Mouse (Mus musculus): Measurements from ENCODE around the gene Olfr153. TPM values are rescaled to one million over a fixed set of nuclear protein-coding genes. Genes with fewer than 3 reads are reported as not detected.
"Not testable (repeated sequence)": the region's sequence is repeated elsewhere in the genome, so short reads cannot be mapped to it uniquely, and the experiment has no call there.

Olfr153 gene
- polyA plus RNA-seq (2014; fragmentation: Nextera tagmentation; extraction: Ambion mirVana): not detected in 2 replicates

DNA sequence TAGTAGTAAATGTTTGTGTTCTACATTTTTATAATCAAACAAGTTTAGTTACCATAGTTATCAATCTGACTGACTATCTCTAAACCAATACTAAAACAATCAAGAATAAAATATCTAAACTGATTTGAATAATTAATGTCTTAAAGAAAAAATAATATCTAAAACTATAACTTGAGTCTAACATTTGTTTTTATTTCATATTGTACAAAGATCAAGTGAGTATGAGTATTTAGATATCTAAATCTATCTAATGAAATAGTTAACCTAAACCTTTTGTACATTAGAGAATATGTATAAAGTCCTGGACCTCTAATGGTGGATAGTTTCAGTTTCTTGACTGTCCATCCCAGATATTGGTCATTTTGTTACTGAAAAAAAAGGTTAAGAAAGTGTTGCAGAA, at the start of gene Olfr153:
Gene Olfr153 (plus strand): TSS at position 301 of the 400 bp plus-strand sequence.
- Histone ChIP-seq H3K36me3 (ENCODE audit: control insufficient read depth, insufficient read depth, low read length) (no peaks in the 10 kb centered on the region), H3K4me2 (ENCODE audit: low read length) (no peak within 1 kb of the TSS), H3K27ac (ENCODE audit: low read depth, low read length) (no peak within 1 kb of the TSS), H3K9ac (ENCODE audit: low read length) (no peak within 1 kb of the TSS), H3K27me3 (replicated peaks; ENCODE audit: control insufficient read depth, insufficient read depth, low read length) (no peaks in the 10 kb centered on the region), H3K4me3 (ENCODE audit: low read depth, low read length) (no peak within 1 kb of the TSS), H3K4me1 (ENCODE audit: control insufficient read depth, insufficient read depth, low read length) (no peaks in the 10 kb centered on the region), H3K9me3 (replicated peaks; ENCODE audit: control insufficient read depth, low read length) (no peaks in the 10 kb centered on the region)
- ATAC-seq (no peak), DNase-seq (ENCODE audit: low spot score) (no peak)

DNA sequence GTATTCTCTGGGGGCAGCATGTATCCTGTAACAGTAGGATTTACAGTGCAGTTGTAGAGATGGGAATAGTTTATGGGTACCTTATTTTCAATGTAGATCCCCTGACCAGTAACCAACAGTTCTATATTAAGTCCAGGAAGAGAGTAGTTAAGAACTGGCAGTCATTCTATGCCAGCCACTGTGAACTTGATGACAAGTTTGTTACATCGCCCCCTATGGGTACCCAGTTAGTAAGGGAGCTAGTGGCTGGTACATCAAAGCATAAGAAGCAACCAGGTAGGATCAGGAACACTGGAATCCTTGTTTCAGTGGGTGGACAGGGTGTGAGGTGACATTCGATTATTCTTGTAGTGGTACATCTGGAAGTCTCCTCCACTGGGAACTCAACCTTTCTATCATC, 49.3 kb upstream of the Olfr153 start:
- WGBS: 76% methylated on average over 2 of the region's 2 CpGs
- Histone ChIP-seq H3K36me3 (ENCODE audit: control insufficient read depth, insufficient read depth, low read length) (no peaks in the 10 kb centered on the region), H3K9me3 (replicated peaks; ENCODE audit: control insufficient read depth, low read length) (no peaks in the 10 kb centered on the region), H3K4me2 (ENCODE audit: low read length) (no peak overlapping the region), H3K27ac (ENCODE audit: low read depth, low read length) (no peak overlapping the region), H3K4me3 (ENCODE audit: low read depth, low read length) (no peak overlapping the region), H3K4me1 (ENCODE audit: control insufficient read depth, insufficient read depth, low read length) (no peaks in the 10 kb centered on the region), H3K9ac (ENCODE audit: low read length) (no peak overlapping the region), H3K27me3 (replicated peaks; ENCODE audit: control insufficient read depth, insufficient read depth, low read length) (no peaks in the 10 kb centered on the region)
- DNase-seq (ENCODE audit: low spot score) (no peak), ATAC-seq (no peak)

DNA sequence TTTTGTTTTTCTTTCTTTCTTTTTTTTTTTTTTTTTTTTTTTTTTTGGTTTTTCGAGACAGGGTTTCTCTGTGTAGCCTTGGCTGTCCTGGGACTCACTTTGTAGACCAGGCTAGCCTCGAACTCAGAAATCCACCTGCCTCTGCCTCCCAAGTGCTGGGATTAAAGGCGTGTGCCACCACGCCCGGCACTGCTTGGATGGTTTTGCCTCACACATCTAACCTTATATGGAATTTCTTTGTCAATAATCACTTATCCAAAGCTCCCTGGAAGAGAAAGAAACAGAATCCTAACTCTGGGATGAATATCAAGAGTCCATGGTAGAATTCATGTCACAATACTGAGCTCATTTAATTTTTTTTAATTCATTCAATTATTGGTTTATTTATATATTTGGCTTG, 34.6 kb upstream of the Olfr153 start, which contains the start of gene Pramel7:
Gene Pramel7 (minus strand): TSS at position 101 of the 400 bp plus-strand sequence.
- ATAC-seq; DNase-seq (ENCODE audit: low spot score); H3K36me3 ChIP-seq (ENCODE audit: control insufficient read depth, insufficient read depth, low read length); H3K27ac ChIP-seq (ENCODE audit: low read depth, low read length); H3K27me3 ChIP-seq (replicated peaks; ENCODE audit: control insufficient read depth, insufficient read depth, low read length); H3K4me3 ChIP-seq (ENCODE audit: low read depth, low read length); H3K4me1 ChIP-seq (ENCODE audit: control insufficient read depth, insufficient read depth, low read length); H3K9me3 ChIP-seq (replicated peaks; ENCODE audit: control insufficient read depth, low read length); H3K9ac ChIP-seq (ENCODE audit: low read length); H3K4me2 ChIP-seq (ENCODE audit: low read length): not testable (repeated sequence)
- WGBS: 85% methylated on average over 4 of the region's 5 CpGs

DNA sequence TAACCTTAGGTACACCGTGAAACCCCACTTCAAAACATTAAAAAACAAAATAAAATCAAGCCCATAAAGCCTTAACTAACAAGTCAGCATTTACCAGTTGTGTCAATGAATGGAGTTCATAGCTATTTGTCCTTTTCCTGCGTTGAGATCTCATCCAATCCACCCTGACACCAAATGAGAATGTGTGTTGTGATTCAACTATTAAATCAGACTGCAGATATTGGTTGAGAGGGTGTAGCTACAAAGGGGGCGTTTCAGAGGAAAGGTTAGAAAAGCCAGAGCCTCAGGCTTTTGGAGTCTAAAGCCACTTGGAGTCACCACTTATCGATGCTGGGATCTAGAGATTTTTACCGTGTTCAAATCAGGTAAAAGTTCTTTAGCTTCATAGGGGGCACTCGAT, 25.3 kb upstream of the Olfr153 start, which contains the start of gene Pramel6:
Gene Pramel6 (plus strand): TSS at position 301 of the 400 bp plus-strand sequence.
- WGBS: 89% methylated on average over 6 of the region's 6 CpGs
- no peak for ATAC-seq

GRCm38 (mm10) chr2:87515046-87515445, 16.6 kb upstream of the Olfr153 start:
- no peaks in the 10 kb centered on the region for H3K4me1 ChIP-seq (ENCODE audit: control insufficient read depth, insufficient read depth, low read length)
- H3K36me3 ChIP-seq (ENCODE audit: control insufficient read depth, insufficient read depth, low read length): no peaks in the 10 kb centered on the region
- H3K4me3 ChIP-seq (ENCODE audit: low read depth, low read length): no peak overlapping the region
- DNase-seq (ENCODE audit: low spot score) (no peak), ATAC-seq (no peak)
- no peak overlapping the region for H3K27ac ChIP-seq (ENCODE audit: low read depth, low read length)
- H3K4me2 ChIP-seq (ENCODE audit: low read length): no peak overlapping the region
- no peaks in the 10 kb centered on the region for H3K27me3 ChIP-seq (replicated peaks; ENCODE audit: control insufficient read depth, insufficient read depth, low read length)
- no peak overlapping the region for H3K9ac ChIP-seq (ENCODE audit: low read length)
- 90% methylated on average over 2 of the region's 2 CpGs for WGBS
- no peaks in the 10 kb centered on the region for H3K9me3 ChIP-seq (replicated peaks; ENCODE audit: control insufficient read depth, low read length)

More for the DNA sequence above, 25.3 kb upstream of the Olfr153 start, which contains the start of gene Pramel6:
- H3K27ac ChIP-seq (ENCODE audit: low read depth, low read length): no peak within 1 kb of the TSS
- no peak within 1 kb of the TSS for H3K4me2 ChIP-seq (ENCODE audit: low read length)
- no peak for DNase-seq (ENCODE audit: low spot score)
- H3K36me3 ChIP-seq (ENCODE audit: control insufficient read depth, insufficient read depth, low read length): no peaks in the 10 kb centered on the region
- no peak within 1 kb of the TSS for H3K4me3 ChIP-seq (ENCODE audit: low read depth, low read length)
- H3K27me3 ChIP-seq (replicated peaks; ENCODE audit: control insufficient read depth, insufficient read depth, low read length): no peaks in the 10 kb centered on the region
- no peak within 1 kb of the TSS for H3K9ac ChIP-seq (ENCODE audit: low read length)
- H3K9me3 ChIP-seq (replicated peaks; ENCODE audit: control insufficient read depth, low read length): no peaks in the 10 kb centered on the region
- no peaks in the 10 kb centered on the region for H3K4me1 ChIP-seq (ENCODE audit: control insufficient read depth, insufficient read depth, low read length)

DNA sequence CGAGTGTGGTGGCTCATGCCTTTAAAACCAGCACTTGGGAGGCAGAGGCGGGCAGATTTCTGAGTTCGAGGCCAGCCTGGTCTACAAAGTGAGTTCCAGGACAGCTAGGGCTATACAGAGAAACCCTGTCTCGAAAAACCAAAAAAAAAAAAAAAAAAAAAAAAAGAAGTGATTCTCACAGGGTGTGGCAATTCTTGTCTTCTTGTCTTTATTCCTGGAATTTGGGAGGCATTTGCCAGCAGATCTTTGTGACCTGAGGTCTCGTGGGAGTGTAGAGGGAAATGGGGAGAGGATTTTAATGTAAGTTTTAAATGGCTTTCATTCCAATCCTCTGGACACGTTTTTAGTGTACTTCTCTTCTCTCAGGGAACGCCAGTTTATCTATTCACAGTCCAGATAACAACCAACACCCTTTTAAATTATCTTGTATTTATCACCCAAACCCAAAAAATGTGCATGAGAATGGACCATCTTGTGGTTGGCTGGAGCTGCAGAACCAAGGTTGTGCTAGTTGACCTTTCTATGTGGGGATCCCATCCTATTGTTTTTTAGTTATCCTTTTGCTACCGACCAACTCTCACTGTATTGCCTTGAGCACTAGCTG, 16.0 kb upstream of the Olfr153 start:
- DNase-seq (ENCODE audit: low spot score): no peak
- no peak for ATAC-seq
- Histone ChIP-seq H3K27ac (ENCODE audit: low read depth, low read length) (no peak overlapping the region), H3K9ac (ENCODE audit: low read length) (no peak overlapping the region), H3K4me1 (ENCODE audit: control insufficient read depth, insufficient read depth, low read length) (no peaks in the 10 kb centered on the region), H3K9me3 (replicated peaks; ENCODE audit: control insufficient read depth, low read length) (no peaks in the 10 kb centered on the region), H3K4me3 (ENCODE audit: low read depth, low read length) (no peak overlapping the region), H3K4me2 (ENCODE audit: low read length) (no peak overlapping the region), H3K27me3 (replicated peaks; ENCODE audit: control insufficient read depth, insufficient read depth, low read length) (no peaks in the 10 kb centered on the region), H3K36me3 (ENCODE audit: control insufficient read depth, insufficient read depth, low read length) (no peaks in the 10 kb centered on the region)
- 87% methylated on average over 7 of the region's 8 CpGs for WGBS

DNA sequence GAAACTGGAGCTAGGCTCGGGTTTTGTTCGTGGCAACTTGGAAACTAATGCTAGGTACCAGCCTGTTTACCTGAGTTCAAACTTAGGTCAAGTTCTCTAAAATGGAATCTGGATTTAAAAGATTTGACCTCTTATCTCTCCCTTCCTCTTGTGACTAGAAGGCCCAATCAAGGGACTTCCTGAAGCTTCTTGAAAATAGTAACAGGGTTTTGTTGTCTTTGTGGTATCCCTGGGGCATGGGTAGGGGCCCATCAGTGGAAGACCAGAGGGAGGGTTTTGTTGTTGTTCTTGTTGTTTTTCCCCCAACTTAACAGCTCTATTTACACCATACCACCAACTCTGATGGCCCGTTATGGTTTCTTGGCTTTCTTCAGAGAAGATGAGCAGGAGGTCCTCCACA, 15.0 kb upstream of the Olfr153 start:
- no peaks in the 10 kb centered on the region for H3K27me3 ChIP-seq (replicated peaks; ENCODE audit: control insufficient read depth, insufficient read depth, low read length)
- no peak overlapping the region for H3K9ac ChIP-seq (ENCODE audit: low read length)
- no peak for DNase-seq (ENCODE audit: low spot score)
- H3K4me2 ChIP-seq (ENCODE audit: low read length): no peak overlapping the region
- H3K27ac ChIP-seq (ENCODE audit: low read depth, low read length): no peak overlapping the region
- WGBS: 81% methylated on average over 3 of the region's 3 CpGs
- H3K4me1 ChIP-seq (ENCODE audit: control insufficient read depth, insufficient read depth, low read length): no peaks in the 10 kb centered on the region
- no peak for ATAC-seq
- H3K9me3 ChIP-seq (replicated peaks; ENCODE audit: control insufficient read depth, low read length): no peaks in the 10 kb centered on the region
- no peaks in the 10 kb centered on the region for H3K36me3 ChIP-seq (ENCODE audit: control insufficient read depth, insufficient read depth, low read length)
- no peak overlapping the region for H3K4me3 ChIP-seq (ENCODE audit: low read depth, low read length)

GRCm38 (mm10) chr2:87520651-87521050, 10.9 kb upstream of the Olfr153 start:
- Histone ChIP-seq H3K9me3 (replicated peaks; ENCODE audit: control insufficient read depth, low read length) (no peaks in the 10 kb centered on the region), H3K4me2 (ENCODE audit: low read length) (no peak overlapping the region), H3K36me3 (ENCODE audit: control insufficient read depth, insufficient read depth, low read length) (no peaks in the 10 kb centered on the region), H3K27me3 (replicated peaks; ENCODE audit: control insufficient read depth, insufficient read depth, low read length) (no peaks in the 10 kb centered on the region), H3K27ac (ENCODE audit: low read depth, low read length) (no peak overlapping the region), H3K9ac (ENCODE audit: low read length) (no peak overlapping the region), H3K4me3 (ENCODE audit: low read depth, low read length) (no peak overlapping the region), H3K4me1 (ENCODE audit: control insufficient read depth, insufficient read depth, low read length) (no peaks in the 10 kb centered on the region)
- no peak for DNase-seq (ENCODE audit: low spot score)
- 90% methylated on average over 4 of the region's 4 CpGs for WGBS
- ATAC-seq: no peak

GRCm38 (mm10) chr2:87525899-87526616, 5.5 kb upstream of the Olfr153 start:
- Histone ChIP-seq H3K4me3 (ENCODE audit: low read depth, low read length) (peak overlapping the region; percentile 15; the same call in 1 of the 2 replicates), H3K4me2 (ENCODE audit: low read length) (peak overlapping the region; percentile 40)
- H3K36me3 ChIP-seq (ENCODE audit: control insufficient read depth, insufficient read depth, low read length); H3K9me3 ChIP-seq (replicated peaks; ENCODE audit: control insufficient read depth, low read length); H3K4me1 ChIP-seq (ENCODE audit: control insufficient read depth, insufficient read depth, low read length); H3K9ac ChIP-seq (ENCODE audit: low read length); H3K27me3 ChIP-seq (replicated peaks; ENCODE audit: control insufficient read depth, insufficient read depth, low read length); H3K27ac ChIP-seq (ENCODE audit: low read depth, low read length): not testable (repeated sequence)
- ATAC-seq: peak; percentile 42
- WGBS: 35% methylated on average over 38 of the region's 39 CpGs
- peak; percentile 0 for DNase-seq (ENCODE audit: low spot score)

Data from forebrain, embryonic 14.5 days (tissue).